Mouse (Mus musculus): ENCODE measurements around the gene Pde6h.
A peak's percentile ranks its signal among the peaks of the same experiment; 100 is the strongest.
"Not testable (repeated sequence)": the region's sequence is repeated elsewhere in the genome, so short reads cannot be mapped to it uniquely, and the experiment has no call there.

Gene Pde6h

DNA sequence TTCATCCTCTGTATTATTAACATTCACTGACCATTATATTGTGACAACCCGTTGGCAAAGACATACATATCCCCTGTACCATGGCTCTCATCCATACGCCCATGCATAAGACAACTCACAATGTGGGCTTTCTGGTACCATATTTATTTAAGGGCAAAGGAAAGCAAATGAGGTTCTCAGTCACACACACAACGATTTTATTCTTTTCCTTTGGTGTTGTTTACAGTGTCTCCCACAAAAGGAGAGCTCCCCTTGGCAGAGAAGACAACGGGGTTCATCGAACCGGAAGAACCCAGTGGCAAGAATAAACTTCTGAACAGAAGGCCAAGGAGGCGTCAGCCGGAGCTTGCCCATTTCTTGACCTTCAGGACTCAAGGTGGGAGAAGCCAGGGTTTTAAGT lies at the start of gene Pde6h:
Pde6h (plus strand) TSS at position 301 of the 400 bp plus-strand sequence.
- no peak for DNase-seq

DNA sequence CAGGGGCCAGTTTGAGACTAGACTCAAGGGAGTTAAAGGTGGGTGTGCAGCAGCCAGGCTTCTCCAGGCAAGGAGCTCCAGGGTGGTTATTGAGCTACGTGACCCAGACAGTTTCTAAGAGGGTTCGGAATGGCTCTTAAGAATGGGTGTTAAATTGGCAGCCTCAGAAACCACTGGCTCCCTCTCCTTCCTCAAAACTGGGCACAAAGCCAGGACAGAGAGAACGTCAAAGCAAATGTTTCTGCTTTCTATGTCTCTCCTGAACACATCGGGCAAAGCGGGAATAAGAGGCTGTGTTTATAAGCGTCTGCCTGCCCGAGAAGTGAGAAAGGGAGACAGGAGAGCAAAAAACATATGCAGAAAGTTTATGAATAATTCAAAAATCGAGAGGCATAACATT lies 49.0 kb upstream of the Pde6h start:
- peak in 1 of 2 experiments; percentile 37 for DNase-seq

DNA sequence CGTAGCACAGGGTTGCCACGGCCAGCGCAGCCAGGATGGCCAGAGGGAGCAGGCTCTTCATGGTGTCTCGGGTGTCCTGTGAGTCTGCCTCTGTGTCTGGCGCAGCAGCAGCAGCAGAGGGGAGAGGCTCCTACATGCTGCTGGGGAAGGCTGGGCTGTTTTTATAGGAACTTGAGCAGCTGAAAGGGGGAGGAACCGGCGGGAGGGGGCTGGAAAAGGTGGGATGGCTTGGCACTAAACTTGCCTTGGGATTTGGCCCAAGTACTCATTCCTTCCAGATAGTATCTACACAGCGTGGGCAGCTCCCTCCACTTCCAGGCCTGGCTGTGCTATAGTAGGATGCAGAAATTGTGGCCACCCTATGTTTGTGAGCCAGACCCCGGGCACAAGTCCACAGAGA lies 48.0 kb upstream of the Pde6h start, which contains the start of gene Mgp:
Mgp (minus strand) TSS at position 154 of the 400 bp plus-strand sequence.
- peak; percentile 46 to 61 for DNase-seq

DNA sequence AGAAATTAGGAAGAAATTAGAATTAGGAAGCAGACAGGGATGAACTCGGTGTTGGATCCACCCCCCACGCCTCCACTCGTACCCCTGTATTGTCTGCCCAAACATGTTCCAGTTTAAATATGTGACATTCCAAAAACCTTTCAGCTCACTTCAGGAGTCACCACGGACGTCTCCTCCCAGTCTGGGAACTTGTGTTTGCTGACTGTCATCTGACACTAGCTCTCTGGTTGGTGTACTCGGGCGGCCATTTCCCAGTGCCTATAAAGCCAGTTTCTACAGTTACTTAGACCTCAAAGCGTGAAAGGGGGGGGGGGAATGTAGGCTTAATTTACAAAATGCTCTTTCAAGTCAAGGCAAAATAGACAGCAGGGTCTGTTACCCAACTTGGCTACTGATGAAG lies 42.0 kb upstream of the Pde6h start:
- no peak for DNase-seq

DNA sequence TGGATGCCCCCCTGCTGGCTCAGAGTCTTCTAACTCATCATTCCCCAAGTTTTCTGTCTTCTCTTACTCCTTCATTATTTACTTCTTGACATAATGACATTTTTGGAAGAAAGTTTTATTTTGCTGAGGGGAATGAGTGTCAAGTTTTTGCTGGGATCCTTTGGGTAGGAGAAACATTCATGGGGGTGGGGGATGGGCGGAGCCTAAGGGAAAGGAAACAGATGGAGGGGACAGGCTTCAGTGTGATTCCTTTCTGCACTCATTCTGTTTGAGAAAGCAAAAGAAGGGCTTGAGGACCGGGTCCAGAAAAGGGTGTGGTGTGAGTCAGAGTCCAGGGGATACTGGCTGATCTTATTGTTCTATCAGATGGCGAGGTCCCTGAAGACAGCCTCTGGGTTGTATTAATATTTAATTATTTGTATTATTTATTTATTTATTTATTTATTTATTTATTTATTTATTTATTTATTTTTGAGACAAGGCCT lies 40.2 kb upstream of the Pde6h start:
- no peak for DNase-seq

DNA sequence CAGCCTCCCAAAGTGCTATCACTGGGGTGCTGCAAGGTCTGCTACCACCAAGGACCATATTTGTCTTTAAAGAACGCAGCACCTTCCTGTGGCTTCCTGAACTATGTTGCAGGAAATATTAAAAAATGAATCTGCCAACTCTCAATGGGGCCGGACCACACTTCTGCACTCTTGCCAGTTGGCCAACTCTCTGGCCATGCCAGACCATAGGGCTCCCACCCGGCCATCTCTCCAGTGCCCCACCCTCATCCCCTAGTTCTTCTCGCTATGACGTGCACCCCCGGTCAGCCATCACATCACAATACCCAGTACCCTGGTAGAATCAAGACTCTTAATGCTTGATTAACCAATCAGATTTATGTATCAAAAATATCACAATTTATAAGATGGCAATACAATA lies 39.7 kb upstream of the Pde6h start:
- no peak for DNase-seq

DNA sequence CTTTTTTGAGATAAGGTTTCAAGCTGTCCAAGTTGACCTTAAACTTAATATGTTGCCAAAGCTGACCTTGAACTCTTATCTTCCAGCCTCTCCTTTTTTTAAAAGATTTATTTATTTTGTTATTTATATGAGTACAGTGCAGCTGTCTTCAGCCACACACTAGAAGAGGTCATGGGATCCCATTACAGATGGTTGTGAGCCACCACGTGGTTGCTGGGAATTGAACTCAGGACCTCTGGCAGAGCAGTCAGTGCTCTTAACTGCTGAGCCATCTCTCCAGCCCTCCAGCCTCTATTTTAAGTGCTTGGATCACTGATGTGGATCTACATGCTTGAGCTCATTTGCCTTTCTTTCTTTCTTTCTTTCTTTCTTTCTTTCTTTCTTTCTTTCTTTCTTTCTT lies 38.9 kb upstream of the Pde6h start:
- not testable (repeated sequence) for DNase-seq

DNA sequence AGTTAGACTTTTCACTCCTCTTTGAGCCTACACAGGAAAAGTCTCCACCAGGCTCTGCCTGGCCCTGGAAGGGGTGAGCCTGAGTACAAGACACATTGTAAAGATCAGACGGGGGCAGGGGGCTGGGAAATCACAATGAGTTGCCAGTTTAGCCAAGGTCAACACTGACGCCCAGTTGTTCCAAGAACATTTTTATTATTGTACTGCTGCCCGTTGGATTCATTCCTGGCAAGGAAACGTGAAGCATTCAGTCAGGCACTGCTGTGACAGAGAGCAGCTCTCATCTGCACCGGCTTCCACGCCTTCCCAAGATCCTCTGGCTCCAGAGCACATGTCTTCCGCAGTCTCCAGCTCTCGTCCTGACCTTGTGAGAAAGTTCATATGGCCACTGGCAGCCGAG lies 35.8 kb upstream of the Pde6h start:
- peak; percentile 62 to 87 for DNase-seq

DNA sequence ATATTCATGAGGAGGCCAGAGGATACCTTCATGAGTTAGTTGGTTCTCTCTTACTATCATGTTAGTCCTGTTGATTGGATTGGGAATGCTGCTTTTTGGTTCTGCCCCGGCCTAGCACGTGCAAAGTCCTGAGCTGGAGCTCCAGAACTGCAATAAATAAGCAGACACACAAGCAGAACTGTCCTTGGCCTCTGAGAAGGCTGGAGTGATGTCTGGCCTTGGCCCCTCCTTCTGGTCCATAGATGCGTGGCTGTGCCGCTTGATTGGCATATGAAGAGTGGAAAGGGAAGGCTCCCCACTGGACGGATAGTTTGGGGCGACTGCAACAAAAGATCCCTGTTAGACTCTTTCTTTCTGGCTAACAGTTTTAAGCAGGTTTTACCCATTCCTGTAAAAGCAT lies 34.6 kb upstream of the Pde6h start:
- no peak for DNase-seq

DNA sequence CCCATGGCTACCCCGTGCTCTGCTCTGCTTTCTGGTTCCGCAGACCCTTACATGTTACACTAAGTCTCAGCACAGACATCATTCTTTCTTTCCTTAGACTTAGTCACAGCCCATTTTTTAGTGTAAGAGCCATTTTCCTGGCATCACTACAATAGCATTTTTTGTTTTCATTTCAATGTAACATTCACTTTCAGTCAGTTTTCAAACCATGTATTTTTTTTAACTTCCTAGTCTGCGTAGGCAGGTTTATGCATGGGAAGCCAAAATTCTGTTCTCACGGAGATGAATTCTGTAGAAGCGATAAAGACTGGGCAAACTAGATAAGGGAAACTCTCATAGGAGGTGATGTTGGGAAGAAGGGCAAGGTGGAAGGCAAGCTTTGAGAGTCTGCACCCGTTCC lies 34.1 kb upstream of the Pde6h start:
- DNase-seq, result no peak

DNA sequence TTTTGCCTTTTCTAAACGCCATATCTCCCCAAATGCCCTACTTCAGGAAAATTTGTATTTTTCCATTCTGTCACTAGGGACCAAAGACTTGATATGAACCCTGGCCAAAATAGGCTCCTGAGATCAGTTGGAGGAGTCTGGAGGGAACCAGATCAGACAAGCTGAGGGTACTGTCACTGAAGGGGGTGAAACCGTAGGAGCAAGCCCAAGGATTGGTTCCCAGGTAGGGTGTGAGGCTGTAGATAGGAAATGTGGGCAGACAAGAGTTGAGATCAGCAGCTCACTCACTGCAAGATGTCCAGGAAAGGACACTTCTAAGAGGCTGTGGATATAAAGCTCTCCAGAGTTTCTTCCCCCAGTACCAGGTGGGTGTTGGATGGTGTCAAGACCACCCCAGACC lies 31.6 kb upstream of the Pde6h start:
- no peak for DNase-seq

DNA sequence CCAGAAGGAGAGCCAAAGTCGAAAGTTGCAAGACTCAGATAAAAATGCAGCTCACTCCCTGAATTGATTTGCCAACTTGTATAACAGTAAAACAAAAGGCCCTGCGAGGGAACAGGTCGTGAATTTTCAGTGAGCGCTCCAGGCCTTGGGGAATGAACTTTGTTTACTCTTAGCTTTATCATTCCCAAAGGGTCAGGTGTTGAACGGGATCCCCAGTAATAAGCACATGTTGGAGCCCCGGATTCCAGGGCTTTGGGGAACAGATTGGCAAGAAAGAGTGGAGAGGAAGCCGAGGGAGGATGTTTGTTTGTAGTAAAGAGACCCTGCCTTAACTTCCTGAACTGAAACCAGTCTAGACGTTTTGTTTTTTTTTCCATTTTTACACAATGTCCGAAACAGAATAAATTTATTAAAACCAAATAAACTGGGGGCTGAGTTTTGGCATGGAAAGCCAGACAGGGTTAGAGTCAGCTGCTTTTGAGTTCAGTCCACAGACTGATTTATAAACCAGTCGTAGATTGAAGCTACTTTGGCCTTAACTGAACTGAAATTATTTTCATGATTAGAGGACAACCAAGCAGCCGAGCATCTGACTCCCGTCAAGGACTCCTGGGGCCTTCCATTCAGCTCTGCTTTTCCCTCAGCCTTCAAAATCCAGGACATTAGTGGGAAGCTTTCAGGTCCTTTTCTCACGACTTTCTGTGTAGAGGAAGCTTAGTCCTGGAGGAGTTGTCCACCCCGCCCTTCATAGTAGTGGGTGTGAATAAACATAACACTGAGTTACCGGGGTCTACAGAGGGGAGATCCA lies 28.9 kb upstream of the Pde6h start:
- DNase-seq, result peak in 1 of 2 experiments; percentile 31

DNA sequence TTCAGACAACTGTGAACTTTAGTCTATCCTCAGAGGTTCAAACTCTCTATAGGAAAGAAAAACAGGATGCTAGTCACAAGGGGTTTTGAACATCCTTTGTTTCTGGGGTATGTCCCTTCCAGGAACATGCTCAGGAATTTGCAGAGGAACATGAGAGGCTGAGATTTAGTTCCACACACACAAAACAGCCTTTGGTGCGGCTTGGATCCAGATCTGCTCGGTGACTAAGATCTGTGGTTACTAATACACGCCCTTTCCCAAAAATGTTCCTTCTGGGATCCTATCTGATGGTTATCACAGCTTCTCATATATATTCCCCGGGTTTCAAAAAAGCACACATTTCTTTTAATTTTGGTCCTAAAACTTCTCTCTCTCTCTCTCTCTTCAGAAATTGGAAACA lies 25.8 kb upstream of the Pde6h start:
- DNase-seq, result no peak

DNA sequence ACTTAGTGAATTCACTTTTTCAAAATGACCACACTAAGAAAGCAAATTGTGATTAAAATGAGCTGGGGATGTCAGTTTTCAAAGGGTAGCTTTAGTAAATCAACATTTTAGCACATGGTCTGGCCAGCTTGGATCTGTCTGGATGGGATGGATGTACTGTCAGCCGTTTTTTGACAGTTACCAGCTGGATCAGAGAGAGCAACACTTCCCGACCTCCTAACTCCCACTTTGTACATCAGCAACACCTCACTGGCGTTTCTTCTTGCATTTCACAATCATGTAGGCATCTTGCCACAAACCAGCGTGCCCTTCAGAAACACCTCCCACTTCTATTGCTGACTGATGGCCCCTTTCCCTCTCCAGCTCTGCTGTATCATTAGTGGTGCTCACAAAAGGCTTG lies 25.4 kb upstream of the Pde6h start:
- peak; percentile 67 to 73 for DNase-seq

DNA sequence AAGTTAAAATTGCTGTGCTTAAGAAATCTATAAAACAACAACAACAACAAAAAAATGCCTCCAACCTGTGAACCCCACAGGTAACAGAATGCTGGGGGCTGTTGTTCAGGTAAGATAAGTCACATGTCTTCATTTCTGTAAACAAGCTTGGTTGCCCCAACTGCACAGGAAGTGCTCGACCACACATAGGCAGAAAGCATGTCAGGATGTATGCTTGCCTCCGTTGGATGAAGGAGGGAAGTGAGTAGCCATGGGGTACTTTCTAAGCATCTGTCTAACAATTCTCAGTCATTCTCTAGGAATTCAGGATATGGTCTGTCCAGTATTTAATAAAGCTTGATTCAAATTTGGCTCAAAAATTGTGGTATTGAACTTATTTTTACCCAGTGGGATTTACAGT lies 24.7 kb upstream of the Pde6h start:
- DNase-seq, result no peak

DNA sequence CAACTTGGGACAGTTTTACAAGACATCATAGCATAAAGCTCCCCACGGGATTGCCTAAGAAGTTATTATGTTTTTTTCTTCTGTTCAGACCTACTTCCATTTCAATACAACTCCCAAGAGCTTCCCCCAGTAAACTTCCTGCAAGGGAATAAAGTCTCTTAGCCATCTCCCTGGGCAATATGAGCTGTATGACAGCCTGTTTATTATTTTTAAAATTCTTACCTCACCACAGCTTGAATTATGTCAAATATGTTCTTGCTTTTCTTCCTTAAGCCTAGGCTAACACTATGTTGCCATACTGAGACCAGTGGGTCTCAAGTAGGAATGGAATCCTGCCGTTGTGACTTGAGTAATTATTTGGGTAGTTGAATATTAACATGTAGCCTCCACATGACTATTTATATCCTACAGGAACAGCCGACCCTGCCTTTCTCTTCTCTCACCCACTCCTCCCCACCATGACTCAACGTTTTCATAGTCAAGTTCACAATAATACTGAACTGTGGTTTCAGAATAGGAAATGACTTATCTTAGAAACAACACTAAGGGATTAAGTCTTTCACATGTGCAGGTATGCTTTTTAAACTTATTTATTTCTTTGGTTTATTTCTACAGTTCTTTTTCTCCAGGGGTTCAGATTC lies 23.1 kb upstream of the Pde6h start:
- no peak for DNase-seq

DNA sequence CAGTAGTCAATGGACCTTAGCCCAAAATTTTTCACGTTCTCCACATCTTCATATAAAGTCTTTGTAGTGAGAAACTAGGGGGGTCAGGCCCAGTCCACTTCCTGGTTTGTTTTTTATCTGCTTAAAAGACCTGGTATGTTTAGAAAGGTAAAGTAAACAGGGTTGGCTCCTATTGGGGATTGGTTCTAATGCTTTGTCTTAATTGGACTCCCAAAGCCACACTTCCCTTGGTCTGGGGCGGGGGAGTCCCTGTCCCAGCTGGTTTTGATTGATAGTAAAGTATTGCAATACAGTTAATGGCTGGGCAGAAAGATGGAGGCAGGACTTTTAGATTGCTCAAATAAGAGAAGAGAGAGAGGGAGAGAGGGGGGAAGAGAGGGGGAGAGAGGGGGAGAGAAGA lies 22.6 kb upstream of the Pde6h start:
- DNase-seq, result no peak

DNA sequence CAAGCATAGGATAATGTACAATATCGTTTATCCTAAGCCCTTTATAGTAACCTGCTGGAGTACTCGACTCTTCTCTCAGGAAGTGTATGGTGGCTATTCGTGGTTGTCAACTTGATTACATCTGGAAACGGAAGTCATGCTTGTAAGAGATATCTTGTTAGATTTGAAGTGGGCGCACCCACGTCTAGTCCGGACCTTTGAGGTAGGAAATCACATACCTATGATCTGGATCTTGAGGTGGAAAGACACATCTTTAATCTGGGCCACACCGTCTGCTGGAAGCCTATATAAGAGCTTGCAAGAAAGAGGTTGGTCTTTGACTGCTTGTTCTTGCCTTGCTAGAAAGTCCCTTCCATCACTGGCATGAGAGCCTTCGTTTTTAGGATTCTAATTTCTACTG lies 21.1 kb upstream of the Pde6h start:
- DNase-seq, result no peak

DNA sequence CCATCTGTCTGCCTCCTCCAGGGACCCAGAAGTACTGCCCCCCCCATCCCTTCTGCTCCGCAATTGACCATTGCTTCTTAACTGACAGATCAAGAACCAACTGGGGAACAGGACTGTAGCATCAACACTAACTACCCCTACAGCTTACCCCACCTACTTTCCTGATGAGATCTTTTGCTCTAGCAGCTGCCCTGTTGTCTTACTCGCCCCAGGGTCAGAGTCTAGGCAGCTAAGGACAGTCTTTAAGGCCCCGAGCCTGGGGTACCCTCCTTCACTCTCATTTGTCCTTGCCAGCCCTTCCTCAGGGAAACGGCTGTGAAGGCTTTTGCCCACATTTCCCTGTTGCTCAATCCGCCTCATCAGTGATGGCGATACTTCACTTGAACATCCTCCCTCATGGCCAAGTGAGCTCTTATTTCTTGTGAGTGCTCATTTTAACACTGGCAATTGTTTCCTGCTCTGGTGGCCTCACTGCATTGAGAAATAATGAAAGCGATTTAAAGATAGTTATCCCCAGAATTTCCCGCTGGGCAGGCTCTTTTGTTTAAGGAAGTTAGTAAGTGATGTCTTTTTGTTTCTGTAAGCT lies 19.7 kb upstream of the Pde6h start:
- peak in 1 of 2 experiments; percentile 43 for DNase-seq

DNA sequence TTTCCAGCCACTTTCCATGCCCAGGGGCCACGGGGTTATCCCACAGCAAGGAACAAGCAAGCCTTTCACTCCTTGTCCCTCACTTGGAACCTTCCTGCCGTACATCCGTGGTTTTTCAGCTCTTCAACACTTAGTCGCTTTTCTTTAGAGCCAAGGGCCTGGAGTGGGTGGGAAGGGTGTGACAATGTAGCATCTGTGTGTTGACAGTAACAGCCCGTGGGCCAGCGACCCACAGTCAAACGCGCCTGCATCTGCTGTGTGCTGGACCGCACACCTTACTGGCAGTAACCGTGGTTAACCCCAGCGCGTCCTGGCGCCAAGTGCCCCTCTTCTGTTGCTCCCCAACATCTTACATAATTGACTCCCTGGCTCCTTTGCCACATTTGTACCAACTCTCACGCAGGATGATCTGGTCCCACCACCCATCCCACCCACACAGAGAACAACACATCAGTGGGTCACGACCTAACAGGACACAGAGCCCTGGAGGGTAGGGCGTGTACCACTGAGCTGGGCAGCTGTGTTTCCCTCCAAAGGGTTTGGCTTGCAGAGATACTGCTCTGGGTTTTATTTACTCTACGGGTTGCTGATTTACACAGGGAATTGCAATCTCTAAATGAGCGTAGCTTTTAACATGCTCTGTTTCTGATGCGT lies 17.2 kb upstream of the Pde6h start:
- no peak for DNase-seq

DNA sequence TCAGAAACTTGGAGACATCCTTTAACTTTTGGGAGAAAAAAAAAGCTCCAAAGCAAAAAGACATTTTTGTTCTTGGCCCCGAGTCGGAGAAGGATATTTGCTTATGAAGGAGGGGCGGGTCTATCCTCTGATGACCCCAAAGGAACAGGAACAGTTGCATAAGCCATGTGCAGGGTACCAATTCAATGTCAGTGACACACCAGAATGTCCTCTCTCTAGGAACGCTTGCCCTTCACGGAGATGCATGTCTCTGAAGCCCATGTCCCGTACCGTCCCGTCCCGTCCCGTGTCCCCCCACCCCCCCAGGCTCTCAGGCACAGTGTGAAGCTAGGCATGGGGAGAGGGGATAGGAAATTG lies 16.7 kb upstream of the Pde6h start:
- DNase-seq, result no peak

DNA sequence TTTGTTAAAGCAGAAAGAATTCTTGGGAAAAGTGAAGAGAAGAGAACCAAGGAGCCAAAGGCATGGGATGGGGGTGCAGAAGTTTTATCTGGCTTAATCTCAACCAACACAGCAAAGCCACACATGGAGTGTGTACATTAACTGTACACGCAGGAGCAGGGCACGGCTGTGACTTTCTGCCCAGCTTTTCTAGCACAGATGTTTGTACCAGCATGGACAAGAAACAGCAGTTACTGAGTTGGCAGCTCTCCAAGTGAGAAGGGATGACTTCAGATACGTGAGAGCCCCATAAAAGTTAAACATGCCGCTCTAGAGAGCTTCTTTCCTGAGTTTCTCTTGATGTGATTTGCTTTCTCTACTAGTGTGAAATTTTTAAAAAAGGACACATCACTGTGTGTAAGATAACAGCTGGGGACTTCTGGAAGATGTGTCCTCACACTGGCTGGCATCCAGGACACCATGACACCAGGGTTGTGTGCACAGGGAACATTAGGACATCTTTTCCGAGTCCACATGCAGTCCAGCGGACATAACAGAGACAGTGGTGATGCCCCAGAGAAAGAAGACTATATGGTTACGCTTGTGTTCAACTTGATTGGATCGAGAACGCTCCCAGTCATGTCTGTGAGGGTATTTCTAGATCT lies 13.3 kb upstream of the Pde6h start:
- DNase-seq, result peak; percentile 52 to 81

DNA sequence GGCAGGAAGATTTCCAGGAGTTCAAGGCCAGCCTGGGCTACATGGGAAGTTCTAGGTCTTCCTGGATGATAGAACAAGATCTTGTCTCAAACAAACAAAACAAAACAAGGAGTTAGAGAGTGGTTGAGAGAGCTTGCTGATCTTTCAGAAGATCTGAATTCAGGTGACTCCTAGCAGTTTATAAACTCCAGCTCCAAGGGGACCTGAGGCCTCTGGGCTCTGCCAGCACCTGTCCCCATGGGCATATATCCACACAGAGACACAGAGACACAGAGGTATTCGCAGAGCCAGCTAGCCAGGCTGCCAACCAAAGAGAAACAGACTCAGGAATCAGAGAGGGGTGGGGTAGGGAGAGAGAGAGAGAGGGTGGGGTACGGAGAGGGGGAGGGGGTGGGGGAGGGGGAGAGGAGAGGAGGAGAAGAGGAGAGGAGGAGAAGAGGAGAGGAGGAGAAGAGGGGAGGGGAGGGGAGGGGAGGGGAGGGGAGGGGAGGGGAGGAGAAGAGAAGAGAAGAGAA lies 10.8 kb upstream of the Pde6h start:
- DNase-seq, result no peak
